Mouse (Mus musculus): ENCODE results near the gene Slc41a2.
A peak's percentile ranks its signal among the peaks of the same experiment; 100 is the strongest.

Gene Slc41a2

GRCm38 (mm10) chr10:83233967-83234366 is 103.7 kb downstream of the Slc41a2 start:
- DNase-seq (ENCODE audit: low read depth, low spot score): no peak

DNA sequence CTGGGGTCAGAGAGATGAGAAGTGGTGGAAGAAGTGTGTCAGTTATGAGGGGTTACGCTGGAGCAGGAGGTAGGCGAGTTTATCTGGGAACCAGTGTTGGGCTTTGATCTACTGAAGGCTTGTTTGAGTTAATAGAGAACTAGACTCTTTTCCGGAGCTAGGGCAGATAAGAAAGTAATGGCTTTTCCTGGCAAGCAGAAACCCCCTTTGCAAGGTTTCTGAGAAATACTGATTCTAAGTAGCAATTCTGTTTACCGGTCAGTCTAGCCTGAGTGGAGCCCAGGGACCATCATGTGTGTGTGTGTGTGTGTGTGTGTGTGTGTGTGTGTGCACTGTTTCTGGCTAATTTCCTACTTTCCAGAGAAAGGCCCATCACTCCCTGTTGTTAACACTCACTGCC is 109.1 kb downstream of the Slc41a2 start:
- DNase-seq (ENCODE audit: low read depth, low spot score): no peak

- no peak for DNase-seq (ENCODE audit: low read depth, low spot score)
These were observed 112.7 kb downstream of the Slc41a2 start for GRCm38 (mm10) chr10:83224999-83225398.

GRCm38 (mm10) chr10:83220847-83221246 is 116.8 kb downstream of the Slc41a2 start:
- DNase-seq (ENCODE audit: low read depth, low spot score): no peak

DNA sequence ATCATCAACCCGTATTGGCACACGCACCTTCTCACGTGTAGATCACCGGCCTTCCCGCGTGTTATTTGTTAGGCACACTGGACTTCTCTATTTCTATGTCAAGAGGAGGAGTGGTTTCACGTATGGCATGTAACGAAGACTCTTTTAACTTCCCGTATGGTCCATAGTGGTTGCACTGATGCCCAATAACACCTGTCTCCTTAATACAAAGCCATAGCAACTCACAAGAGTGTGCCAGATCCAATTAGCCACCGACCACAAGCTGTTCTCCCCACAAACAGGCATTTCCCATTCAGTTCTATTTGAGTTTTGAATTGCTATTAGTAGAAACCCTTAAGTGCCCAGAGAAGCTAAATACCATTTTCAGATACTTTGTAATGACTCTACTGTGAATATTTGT is 117.5 kb downstream of the Slc41a2 start:
- no peak for DNase-seq (ENCODE audit: low read depth, low spot score)

- peak; percentile 19 for DNase-seq (ENCODE audit: low read depth, low spot score)
These were observed 118.0 kb downstream of the Slc41a2 start for GRCm38 (mm10) chr10:83219729-83220128.

DNA sequence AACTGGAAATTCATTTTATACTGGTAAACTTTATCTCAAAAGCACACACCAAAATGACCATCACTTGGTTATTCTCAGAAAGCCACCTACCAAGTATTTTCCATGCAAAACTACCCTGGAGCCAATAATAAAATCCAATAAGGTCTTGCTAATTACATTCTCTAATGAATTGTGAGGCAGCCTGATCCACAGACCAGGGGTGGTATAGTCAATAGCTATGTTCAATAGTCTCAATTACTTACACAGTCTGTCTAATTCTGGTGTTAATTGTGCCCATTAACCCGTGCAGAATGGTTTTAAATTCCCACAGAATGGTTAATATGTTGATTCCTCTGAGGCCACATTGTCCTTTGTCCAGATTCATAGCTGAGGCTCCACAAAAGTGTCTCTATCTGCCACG is 118.9 kb downstream of the Slc41a2 start:
- no peak for DNase-seq (ENCODE audit: low read depth, low spot score)

DNA sequence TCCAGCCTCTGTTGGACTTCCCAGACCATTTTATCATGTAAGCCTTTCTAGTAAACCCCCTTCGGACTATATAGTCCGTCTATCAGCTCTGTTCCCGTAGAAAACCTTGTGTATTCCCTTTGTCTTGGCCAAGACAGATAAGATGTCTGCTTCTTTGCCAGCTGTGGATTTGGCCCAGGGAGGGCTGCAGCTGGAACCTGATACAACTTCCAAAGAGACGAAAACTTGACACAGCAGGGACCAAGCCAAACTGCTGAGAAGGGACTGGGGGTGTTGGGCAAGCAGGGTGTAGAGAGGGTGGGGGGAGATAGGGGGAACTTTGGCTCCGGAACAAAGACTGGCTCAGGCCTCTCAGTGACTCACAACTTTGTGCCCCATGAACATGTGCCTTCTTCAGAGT is 120.4 kb downstream of the Slc41a2 start:
- no peak for DNase-seq (ENCODE audit: low read depth, low spot score)

- DNase-seq (ENCODE audit: low read depth, low spot score): no peak
These were observed 122.1 kb downstream of the Slc41a2 start for GRCm38 (mm10) chr10:83215559-83215958.

- no peak for DNase-seq (ENCODE audit: low read depth, low spot score)
These were observed 125.1 kb downstream of the Slc41a2 start for GRCm38 (mm10) chr10:83212618-83213017.

DNA sequence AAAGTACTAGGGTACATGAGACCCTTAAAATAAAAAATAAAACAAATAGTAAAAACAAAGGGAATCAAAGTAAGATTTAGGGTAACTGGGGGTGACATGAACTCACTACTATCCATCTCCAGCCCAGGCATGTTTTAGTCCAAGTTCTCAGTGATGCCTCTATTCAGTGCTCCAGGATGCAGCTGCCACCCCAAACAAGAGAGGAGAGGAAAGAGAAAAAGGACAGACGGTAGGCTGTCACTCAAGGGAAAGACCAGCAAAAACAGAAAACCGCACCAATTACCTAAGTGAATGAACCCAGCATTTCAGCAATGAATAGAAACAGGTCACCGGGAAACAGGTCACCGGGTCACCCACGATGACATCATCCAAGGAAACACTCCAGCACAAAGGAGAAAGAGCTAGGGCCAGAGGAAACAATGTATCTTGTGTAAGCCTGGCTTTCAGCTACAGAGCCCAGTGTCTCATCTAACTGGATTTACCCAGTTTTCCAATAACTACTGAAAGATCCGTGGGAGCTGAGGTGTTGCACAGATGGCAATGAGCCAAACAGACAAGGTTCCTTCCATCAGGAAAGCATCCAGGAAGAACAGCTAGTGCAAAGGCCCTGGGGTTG is 126.6 kb downstream of the Slc41a2 start:
- DNase-seq (ENCODE audit: low read depth, low spot score): no peak

DNA sequence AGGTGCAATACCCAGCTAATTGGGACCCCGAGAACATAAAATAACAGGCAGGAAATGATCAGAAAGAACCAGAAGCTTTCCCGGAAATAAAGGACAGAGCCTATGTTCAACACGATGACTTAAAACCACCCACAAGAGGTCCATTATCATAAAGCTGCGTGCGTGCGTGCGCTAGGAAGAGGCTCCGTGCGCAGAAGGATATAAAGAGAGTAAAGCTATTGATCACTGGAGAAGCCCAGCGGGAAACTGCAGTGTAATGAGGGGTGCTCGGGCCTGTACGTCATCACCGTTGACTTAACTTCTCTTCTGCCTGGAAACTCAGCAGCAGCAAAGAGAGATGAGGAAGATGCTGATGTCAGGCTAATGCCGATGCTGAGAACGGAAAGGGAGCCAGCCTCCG is 127.6 kb downstream of the Slc41a2 start:
- no peak for DNase-seq (ENCODE audit: low read depth, low spot score)

- no peak for DNase-seq (ENCODE audit: low read depth, low spot score)
These were observed 128.3 kb downstream of the Slc41a2 start for GRCm38 (mm10) chr10:83209388-83209787.

DNA sequence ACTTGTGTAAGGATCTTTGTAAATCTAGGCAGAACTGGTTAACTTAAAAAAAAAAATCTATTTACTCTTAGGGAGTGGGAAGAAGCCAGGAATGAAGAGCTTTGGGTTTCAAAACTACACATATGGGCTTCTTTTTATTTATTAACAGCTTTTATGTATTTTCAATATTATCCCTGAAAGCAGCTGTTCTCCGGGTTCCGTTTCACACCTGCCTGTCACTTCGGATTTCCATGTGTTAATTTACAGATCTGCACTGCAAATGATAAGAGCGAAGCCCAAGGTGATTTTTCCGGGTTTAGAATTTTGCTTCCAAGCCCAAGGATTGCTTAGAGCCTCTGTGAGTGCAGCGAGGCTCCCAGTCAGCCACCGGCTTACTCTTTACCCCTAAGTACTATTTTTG is 129.2 kb downstream of the Slc41a2 start:
- no peak for DNase-seq (ENCODE audit: low read depth, low spot score)

DNA sequence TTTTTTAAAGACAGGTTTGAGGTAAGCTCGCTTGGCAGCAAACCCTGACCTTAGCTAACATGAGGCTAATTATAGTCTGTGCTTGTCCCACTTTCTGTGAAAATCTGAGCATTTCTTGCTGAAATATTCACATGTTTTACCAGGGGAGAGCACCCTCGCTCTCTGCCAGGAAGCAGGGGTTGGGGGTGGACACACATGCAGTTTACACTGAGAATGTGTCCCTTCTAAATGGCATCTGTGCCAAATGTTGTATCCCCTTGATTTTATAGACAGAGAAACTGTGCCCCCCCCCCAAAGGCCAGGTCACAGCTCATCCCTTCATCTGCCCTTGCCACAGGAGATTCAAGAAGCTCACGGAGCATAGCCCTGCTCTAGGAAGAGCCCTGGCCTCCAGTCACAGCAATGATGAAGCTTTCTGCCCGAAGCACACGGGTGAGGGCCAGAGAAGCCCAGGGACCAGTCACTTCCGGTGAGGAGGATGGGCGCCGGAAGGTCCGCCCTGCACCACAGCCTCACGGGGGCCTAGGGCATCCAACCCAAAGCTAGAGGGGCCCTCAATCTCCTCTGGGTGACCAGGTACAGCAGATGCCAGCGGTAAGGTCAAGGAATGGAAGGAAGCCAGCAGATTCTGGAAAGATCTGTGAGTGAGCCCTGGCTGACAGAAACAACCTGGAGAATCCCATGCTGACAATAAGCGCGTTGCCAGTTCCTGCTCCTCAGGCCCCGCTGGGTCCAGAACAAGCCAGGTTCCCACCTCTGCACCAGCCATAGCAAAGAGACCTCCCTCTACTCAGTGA is 134.6 kb downstream of the Slc41a2 start:
- no peak for DNase-seq (ENCODE audit: low read depth, low spot score)

DNA sequence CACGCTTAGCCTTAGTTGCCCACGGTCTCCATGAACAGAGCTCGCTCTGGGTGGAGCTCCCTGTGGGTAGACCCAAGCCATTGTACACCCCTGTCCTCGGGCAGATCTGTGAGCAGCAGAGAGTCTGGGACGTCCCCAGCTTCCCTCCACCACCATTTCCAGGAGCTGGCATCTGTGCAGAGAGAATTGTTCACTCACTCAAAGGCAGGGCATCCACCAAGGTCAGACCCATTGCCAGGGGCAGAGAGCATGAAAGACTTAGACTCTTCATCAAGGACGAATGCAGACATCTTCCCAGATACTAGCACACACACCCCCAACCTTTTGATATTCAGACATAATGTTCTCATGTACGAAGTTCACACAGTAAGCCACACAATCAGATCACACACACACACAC is 136.2 kb downstream of the Slc41a2 start:
- DNase-seq (ENCODE audit: low read depth, low spot score): no peak

GRCm38 (mm10) chr10:83199290-83199689 is 138.4 kb downstream of the Slc41a2 start:
- DNase-seq (ENCODE audit: low read depth, low spot score): no peak

GRCm38 (mm10) chr10:83198692-83199091 is 139.0 kb downstream of the Slc41a2 start:
- DNase-seq (ENCODE audit: low read depth, low spot score): no peak

- DNase-seq (ENCODE audit: low read depth, low spot score): peak; percentile 62
These were observed 139.9 kb downstream of the Slc41a2 start for GRCm38 (mm10) chr10:83197690-83198336.

- DNase-seq (ENCODE audit: low read depth, low spot score): no peak
These were observed 145.7 kb downstream of the Slc41a2 start for GRCm38 (mm10) chr10:83191982-83192381.

GRCm38 (mm10) chr10:83191476-83191875 is 146.2 kb downstream of the Slc41a2 start:
- DNase-seq (ENCODE audit: low read depth, low spot score): no peak

GRCm38 (mm10) chr10:83189071-83189470 is 148.6 kb downstream of the Slc41a2 start:
- DNase-seq (ENCODE audit: low read depth, low spot score): no peak

DNA sequence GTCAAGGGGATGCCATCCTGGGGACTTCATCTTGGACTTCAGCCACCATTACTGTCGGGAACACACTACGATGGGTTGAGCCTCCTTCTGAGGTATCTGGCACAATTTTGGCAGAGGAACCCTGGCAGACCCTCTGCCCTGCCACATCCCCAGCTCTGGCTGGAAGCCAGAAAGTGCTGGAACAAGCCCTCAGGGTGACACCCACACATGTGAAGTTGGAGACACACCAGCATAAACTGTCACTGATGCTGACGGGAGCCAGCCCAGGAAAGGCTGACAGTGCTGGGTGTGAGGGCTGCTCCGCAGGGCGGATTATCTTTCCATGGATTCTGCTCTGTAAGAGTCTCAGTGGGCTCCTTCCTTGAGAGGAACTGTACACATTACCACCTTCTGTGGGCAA is 150.7 kb downstream of the Slc41a2 start:
- DNase-seq (ENCODE audit: low read depth, low spot score): no peak

Measured in CD4-positive helper T cell, adult 2 months (primary cell).